Mouse (Mus musculus): Measurements from ENCODE around the gene Gm10840.
"Not testable (repeated sequence)": the region's sequence is repeated elsewhere in the genome, so short reads cannot be mapped to it uniquely, and the experiment has no call there.

Gm10840 gene

DNA sequence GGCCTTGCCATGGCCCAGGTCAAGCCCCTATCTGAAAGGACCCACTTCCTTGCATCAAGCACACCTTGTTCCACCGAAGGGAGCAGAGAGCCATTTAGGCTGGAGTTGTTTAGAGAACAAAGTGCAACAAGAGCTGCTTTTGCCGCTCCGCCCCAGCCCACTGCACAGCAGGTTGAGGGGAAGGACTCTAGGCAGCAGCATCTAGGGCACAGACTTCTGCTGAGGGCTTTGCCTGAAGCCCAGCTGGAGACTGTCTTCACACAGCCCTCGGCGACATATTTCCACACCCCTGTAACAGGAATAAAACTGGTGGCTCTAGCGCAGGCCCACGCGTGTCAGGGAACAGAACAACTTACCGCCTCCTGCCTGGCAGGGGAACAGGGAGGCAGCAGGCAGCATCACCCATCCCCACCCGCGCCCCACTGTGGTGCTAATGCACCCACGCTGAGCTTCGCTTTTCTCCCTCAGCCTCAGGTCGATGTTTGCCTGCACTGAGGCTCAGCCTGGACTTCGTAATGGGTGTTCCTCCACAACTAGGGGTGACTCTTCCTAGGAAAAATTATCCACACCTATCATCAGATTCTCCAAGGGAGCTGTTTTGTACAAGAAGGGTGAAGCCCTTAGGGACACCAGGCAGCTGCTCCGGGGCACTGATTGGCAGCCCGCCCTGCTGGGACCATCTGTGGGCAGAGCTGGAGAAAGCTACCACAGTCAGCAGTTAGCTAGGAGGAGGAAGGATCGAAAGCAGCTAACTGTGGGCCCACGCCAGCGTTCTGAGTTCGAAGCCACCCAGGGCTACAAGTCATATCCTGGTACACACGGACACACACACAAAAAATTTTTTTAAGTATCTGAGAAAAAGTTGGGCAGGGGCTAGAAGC lies at the start of gene Gm10840, which contains the start of gene Limd2:
Gm10840 (plus strand) TSS at position 10 of the 881 bp plus-strand sequence.
Limd2 (minus strand) TSS at position 20 of the 881 bp plus-strand sequence.
- DNase-seq (ENCODE audit: low spot score) = no peak

DNA sequence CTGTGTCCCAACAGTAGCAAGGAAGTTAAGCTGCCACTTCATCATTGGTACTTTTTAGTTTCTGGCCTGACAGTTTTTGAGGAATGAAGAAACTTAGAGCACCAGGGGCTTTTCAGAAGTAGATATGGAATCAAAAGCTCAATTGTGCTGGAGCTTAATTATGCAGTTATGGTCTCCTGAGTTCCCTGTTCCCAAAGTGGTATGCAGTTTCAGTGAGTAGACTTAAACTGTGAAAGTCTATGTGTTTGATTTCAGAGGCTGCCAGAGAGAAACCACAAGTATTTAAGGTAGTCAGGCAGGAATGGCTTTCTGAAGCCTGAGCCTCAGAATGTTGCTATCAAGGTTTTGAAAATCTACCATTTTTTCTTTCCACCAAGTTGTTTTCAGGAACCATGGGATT lies 49.0 kb upstream of the Gm10840 start:
- no peak for DNase-seq (ENCODE audit: low spot score)

DNA sequence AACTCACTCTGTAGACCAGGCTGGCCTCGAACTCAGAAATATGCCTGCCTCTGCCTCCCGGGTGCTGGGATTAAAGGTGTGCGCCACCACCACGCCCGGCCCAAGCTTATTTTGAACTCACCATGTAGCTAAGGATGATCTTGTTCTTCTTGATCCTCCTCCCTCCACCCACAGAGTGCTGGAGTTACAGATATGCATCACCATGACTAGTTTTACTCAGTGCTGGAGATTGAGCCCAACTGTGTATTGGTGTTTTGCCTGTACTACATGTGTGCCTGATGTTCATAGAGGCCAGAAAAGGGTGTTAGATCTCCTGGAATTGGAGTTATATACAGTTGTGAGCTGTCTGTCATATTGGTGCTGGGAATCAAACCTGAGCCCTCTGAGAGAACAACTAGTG lies 38.4 kb upstream of the Gm10840 start:
- DNase-seq (ENCODE audit: low spot score) = no peak

DNA sequence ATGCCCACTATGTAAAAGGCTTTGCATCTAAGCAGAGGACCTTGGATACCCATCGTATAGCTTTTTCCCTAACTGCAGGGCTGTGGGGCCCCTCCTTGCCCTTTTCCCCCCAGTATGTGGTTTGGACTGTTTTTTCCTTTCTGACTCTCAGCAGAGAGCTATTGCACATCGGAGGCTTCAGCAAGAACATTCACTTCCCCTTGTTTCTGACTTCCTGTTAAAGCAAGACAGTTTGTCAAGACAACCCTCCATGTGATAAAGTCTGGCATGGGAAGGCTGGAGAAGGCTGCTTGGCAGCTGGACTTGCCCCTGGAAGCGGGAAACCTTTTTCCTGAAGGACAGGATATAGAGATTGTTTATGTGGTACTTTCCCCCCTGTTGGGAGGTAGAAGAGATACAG lies 37.9 kb upstream of the Gm10840 start:
- no peak for DNase-seq (ENCODE audit: low spot score)

DNA sequence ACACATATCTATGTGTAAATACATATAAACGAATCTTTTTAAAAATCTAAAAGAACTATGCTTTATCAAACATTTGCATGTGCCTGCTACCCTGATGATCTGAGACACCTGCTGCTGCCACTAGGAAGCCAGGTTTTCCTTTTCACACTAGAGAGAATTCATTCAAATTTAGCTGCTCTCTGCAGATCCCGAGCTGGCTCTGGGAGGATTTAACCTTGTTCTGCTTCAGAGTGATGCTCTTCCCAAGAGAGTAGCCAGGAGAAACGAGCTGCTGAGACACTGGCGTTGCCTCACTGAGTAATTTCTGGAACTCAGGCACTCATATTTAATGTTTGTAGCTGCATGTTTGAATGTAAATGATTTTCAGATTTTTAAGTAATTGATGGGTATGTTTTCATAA lies 35.9 kb upstream of the Gm10840 start:
- no peak for DNase-seq (ENCODE audit: low spot score)

DNA sequence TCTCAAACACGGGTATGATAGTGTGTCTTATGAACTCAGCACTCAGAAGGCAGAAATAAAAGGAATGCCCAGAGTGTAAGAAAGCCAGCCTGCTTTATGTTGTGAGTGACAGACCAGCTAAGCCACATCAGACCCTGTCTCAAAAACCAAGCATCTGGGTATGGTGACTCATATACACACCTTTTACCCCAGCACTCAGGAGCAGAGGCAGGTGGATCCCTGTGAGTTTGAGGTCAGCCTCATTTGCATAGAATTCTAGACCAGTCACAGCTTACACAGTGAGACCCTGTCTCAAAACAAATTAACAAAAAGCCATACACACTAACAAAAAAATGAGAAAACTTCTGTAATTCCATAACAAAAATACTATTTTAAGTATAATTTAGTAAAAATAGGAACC lies 34.8 kb upstream of the Gm10840 start:
- no peak for DNase-seq (ENCODE audit: low spot score)

DNA sequence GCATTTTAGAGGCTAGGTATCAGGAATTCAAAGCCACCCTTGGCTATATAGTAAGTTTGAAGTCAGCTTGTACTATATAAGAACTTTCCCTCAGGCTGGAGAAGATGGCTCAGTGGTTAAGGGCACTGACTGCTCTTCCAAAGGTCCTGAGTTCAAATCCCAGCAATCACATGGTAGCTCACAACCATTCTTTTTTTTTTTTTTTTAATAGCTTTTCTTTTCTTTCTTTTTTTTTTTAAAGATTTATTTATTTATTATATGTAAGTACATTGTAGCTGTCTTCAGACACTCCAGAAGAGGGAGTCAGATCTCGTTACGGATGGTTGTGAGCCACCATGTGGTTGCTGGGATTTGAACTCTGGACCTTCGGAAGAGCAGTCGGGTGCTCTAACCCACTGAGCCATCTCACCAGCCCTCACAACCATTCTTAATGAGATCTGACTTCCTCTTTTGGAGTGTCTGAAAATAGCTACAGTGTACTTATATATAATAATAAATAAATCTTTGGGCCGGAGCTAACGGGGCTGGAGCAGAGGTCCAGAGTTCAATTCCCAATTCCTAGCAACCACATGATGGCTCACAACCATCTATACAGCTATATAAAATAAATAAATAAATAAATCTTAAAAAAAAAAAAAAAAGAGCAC lies 33.8 kb upstream of the Gm10840 start:
- DNase-seq (ENCODE audit: low spot score) = not testable (repeated sequence)

DNA sequence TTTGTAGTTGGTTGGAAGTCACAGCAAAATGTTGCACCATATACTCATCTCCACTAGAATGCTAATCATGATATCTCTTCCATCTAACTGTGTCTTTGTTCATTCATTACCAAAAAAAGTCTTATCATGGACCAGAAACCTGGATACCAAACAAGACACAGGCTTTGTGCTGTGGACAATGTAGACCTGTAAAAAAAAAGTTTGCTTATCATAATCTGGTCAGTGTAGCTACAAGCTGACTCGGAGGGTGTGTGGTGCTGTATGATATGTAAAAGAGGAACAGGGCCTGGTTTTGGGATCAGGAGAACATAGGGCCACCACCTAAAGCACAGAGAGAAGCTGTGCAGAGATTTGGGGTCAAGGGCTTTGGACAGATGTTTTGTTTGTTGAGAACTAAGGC lies 31.2 kb upstream of the Gm10840 start:
- no peak for DNase-seq (ENCODE audit: low spot score)

DNA sequence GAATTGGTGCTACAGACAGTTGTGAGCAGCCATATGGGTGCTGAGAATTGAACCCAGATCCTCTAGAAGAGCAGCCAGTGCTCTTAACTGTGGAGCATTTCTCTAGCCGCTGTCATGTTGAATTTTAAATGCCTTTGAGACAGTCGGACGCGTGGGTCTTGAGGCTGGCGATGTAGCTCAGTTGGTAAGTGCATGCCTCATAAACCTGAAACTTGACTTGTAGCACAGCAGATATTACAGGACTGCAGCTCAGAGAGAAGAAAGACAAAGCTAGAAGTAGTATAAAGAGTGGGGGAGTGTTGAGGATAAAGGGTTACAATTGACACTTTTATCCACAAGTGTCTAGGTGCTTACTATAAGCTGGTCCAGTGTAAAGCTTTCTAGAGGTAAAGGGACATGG lies 28.1 kb upstream of the Gm10840 start:
- no peak for DNase-seq (ENCODE audit: low spot score)

DNA sequence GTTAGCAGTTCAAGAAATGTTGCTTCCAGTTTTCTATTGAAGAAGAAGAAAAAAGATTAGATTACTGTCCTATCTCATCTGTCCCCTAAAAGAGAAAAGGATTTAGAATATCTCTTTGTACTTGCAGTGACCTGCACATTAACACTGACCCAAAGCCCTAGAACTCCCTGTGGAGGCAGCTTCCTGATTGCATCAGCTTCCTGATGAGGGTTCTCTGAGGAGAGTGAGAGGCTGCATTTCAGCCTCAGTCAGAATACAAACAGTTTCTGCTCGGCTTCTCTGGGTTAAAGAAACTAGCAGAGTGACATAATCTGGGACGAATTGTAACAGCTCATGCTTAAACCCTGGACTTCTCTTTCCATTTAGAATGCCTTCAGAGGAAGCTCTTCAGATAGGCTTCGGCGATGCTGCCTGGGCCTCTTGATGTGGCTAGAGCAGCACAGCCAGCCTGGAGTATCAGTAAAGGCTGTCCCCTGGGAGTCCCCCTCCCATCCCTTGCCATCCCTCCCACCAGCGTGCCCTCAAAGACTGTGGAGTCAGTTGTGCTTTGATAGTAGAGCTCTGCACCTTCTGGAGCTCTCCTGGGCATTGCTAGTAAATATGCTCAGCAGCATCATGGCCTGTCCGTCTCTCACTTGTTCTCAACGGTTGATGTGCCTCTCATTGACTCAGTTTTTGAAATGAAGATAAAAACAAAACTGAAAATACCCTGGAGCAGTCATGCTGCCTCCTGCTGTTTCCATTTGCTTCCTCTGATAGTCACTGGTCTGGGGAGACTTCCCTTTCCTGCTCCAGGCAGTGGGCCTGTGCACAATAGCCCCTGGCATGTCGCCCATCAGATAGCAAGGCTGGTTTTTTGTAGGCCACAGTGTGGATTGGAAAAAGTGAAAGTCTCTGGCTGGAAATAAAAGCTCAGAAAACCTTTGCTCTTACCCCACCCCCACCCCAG lies 25.8 kb upstream of the Gm10840 start:
- peak; percentile 62 for DNase-seq (ENCODE audit: low spot score)

DNA sequence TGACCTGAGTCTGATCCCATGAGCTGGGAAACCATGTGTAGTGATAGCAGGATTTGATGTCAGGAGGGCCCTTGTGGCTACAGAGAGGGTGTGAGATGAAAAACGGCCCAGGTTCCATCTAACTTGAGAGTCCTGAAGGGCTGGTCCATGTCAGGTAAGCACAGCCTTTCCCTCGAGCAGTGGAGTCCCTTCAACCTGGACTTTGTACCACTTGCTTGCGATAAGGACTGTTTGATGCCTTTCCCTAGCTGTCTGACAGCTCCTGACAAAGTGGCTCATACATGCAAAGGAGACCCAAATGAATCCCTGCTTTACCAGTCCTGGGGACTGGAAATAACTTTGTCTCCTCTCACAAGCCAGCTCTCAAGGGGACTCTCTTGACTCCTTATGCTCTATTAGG lies 9.4 kb upstream of the Gm10840 start:
- no peak for DNase-seq (ENCODE audit: low spot score)

DNA sequence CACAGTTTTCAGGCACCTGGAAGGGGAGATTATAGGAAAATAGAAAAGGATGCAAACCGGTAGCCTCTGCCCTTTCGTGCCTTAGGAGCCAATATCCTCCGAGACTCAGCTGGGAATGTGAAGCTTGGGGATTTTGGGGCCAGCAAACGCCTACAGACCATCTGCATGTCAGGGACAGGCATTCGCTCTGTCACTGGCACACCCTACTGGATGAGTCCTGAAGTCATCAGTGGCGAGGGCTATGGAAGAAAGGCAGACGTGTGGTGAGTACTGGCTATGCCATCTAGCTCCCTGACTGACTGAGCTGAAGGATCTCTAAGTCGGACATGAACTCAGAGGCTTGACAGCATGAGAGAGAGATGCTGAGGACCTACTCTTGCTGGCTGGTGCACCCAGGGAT lies 8.5 kb upstream of the Gm10840 start:
- DNase-seq (ENCODE audit: low spot score) = no peak

DNA sequence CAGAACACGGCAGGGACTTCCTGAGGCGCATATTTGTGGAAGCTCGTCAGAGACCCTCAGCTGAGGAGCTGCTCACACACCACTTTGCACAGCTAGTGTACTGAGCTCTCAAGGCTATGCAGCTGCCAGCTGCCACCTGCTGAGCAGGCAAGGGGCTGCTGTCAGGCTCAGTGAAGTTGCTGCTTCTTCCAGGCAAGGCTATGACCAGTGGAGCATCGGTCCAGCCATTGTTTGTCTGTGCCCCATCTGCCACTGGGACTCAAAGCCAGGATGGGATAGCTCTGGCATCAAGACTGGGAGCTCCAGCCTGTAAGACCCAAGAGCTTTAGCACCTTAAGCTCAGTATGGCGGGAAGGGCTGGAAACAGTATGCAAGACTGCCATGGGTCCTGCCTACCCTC lies 6.6 kb upstream of the Gm10840 start:
- DNase-seq (ENCODE audit: low spot score) = no peak

DNA sequence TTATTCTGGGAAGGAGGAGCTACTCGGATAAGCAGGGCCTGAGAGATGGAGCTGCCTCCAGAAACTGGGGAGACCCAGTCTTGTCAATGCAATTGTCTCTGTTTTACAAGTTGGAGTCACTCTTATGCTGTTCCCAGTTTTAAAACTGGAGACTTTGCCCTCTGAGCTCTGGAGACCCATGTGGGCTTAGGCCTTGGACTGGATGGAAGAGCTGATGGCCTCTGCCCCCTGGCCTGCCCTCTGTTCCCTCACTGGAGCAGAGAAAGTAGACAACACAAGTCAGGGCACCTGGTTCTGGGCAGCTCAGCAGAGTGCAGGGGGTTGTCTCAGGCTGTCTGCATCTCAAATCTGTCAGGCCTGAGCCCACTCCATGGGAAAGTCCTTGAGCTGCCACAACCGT lies 5.9 kb upstream of the Gm10840 start:
- no peak for DNase-seq (ENCODE audit: low spot score)

DNA sequence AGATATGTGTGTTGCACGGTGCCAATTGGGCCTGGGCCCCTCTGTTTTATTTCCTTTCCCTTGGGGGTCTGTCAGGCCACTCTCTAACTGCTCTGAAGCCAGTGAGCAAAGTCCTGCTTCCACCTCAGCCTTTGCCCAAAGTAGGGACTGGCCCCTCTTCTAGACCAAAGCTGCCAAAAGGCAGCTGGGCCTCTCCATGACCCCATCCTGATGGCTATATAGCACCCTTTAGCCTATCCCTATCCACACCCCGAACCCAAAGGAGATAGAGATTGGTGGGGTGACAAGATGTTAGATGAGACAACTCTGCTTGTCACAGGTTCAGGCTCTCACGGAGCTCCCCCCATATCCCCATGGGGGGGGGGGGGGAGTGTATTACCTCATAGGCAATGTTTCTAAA lies 4.9 kb upstream of the Gm10840 start:
- DNase-seq (ENCODE audit: low spot score) = no peak

DNA sequence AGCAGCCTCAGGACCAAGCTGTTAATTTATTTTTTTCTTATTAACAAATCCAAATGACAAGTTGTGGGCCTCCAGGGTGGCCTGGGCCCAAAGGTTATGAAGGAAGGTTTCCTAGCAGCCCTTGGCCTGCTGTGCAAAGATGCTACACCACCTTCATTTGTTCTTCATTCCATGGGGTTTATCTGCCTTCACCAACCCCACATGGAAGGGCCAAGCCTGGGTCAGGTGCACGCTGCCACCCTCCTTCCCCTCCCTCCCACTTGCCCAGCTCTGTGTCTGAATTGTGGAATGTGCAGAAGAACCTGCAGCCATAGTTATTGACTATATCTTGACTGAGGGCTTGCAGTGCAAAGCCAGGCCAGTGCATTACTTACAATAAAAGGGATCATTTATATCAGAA lies 4.4 kb upstream of the Gm10840 start:
- no peak for DNase-seq (ENCODE audit: low spot score)

DNA sequence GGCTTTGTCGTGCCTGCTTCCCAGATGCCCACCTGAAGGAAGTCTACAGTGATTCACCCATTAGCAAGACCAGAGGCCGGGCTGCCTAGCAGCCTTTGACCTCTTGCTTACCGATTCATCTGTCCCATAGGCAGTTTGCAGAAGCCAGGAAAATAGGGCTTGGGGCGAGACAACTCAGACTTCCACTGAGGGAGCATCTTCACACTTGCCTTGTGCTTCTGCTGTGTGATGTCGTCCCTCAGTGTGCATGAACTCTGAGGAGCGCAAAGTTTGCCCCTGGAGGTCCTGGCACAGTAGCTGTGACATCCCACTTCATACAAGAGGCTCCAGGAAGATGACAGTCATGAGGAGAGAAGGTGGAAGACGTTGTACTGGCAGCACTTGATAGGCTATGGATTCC lies 3.5 kb upstream of the Gm10840 start:
- DNase-seq (ENCODE audit: low spot score) = no peak

DNA sequence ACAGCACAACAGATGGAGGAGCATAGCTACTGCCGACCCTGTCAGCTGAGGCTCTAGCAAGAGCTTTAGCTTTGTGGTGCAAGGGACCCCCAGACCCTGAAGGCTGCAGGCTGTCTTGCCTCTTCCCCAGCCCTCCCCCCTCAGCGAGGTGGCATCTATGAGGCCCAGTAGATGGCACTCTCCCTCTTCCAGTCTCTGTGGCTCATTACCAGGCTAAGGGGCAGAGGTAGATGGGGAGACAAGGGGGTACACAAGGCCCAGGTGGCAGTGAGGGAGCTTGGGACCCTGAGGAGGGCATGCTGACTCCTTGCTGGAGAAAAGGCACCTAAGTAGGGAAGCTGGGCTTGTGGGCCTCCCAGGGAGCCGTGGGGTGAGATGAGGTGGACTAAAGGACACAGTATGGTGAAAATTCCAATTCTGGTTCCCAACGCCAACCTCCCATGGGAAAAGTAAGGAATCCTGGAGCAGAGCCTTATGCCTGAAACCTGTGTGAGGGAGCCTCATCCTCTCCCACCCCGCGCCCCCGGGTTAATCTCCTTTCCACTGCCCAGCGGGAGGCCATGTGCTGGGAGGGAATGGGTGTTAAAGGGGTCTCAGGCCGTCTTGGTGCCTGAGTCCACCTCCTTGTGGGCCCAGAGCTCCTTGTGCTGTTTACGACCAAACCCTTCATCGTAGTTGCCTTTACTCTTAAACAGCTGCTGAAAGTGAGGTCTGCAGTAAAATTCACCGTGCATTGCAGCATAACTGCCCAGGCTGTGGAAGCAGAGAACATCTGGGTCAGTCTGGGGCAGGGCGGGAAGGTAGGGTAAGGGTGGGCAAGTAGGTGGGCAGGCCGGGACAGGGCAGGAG lies 2.3 kb upstream of the Gm10840 start:
- no peak for DNase-seq (ENCODE audit: low spot score)

DNA sequence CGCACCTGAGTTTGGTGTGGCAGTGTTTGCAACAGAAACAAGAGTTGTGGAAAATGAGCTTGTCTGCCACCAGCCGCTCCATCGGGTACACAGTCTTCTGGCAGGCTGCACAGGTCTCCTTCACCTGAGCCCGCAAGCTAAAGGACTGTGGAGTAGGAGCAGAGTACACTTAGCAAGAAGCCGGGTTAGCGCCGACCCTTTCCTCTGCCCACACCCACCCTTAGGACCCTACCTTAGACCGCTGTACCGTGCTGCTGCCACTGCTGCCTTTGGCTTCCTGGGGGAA lies 1.8 kb upstream of the Gm10840 start:
- no peak for DNase-seq (ENCODE audit: low spot score)

DNA sequence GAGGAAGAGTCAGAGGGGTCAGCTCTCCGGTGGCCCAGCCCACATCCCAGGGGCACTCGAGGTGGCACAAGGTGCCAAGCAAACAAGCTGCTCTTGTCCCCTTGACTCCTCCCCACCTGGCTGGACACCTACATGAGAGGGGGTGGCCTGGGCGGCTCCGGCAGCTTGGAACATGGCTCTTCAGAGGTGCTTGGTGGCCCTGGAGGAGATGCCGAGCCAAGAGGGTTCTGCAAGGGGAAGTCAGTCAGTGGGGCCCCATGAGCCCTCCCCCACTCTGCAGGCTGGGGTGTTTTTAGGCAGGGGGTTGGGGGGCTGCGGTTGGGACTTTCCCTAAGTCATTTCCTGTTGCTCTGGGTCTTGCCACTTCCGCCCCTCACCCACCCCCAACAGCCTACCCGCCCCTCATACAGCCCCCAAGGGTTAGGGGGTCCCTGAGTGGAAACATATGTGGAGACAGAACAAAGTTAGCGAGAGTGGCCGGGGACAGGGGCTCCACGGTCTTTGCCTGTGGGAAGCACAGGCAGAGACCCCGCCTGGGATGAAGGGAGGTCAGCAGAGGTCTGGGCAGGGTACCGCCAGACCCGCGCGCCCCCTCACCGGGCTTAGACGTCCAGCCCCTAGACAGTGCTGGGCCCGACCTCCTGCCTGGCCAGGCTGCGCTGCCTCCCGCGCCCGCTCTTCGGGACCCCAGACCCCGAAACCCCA lies 1.3 kb upstream of the Gm10840 start:
- no peak for DNase-seq (ENCODE audit: low spot score)

Measured in ovary, adult 18-20 months (tissue).